8 mouse cellular contexts compared by ENCODE assay signal in the genomic region with DNA sequence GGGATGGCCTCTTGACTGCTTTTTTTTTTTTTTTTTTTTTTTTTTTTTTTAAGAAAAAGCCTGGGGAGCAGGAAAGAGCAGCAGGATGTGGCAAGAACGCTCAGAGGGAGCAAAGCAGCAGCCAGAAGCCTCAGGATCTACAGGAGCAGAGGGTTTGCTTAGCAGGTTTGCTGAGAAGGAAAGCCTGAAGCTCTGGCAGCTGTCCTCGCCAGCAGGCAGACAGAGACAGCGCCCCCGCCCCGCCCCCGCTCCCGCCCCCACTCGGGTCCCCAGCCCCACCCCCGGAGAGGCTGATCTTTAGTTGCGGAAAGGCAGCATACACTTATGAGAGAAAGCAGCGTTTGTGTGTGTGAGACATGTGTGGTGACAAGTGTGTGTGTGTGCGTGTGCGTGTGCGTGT. TPM values are rescaled to one million over a fixed set of nuclear protein-coding genes. Genes with fewer than 3 reads are reported as not detected.
DNase-seq lines count a peak whose midpoint lies in the region; ATAC-seq and TF ChIP-seq lines count a peak whose summit lies in the region.

No protein-coding gene starts in this region.

- no peaks in the 10 kb centered on the region for H3K4me1 ChIP-seq in lung, embryonic 16.5 days (replicated peaks; ENCODE audit: control insufficient read depth, insufficient read depth, low read length)
- H3K4me1 ChIP-seq in lung, adult 2 months (ENCODE audit: control insufficient read depth, insufficient read depth, low read length): no peaks in the 10 kb centered on the region; the same call in 1 of the 2 replicates
- H3K4me1 ChIP-seq in intestine, postnatal 0 days (replicated peaks; ENCODE audit: control insufficient read depth, insufficient read depth, low read length): no peaks in the 10 kb centered on the region
- H3K4me1 ChIP-seq in neural tube, embryonic 15.5 days: peaks cover 7% of the 10 kb centered on the region; the same call in 1 of the 2 replicates

- no peaks in the 10 kb centered on the region for H3K27me3 ChIP-seq in lung, embryonic 16.5 days (ENCODE audit: control insufficient read depth, insufficient read depth, low read depth, low read length)
- H3K27me3 ChIP-seq in intestine, postnatal 0 days (replicated peaks; ENCODE audit: control insufficient read depth, insufficient read depth, low read length): no peaks in the 10 kb centered on the region
- H3K27me3 ChIP-seq in neural tube, embryonic 15.5 days (replicated peaks): no peaks in the 10 kb centered on the region

- no peaks in the 10 kb centered on the region for H3K36me3 ChIP-seq in lung, embryonic 16.5 days (ENCODE audit: control insufficient read depth, insufficient read depth, low read length)
- H3K36me3 ChIP-seq in intestine, postnatal 0 days (ENCODE audit: control insufficient read depth, insufficient read depth): no peaks in the 10 kb centered on the region
- no peaks in the 10 kb centered on the region for H3K36me3 ChIP-seq in neural tube, embryonic 15.5 days

- peak; percentile 43 for DNase-seq in adrenal gland, postnatal 10 days
- no peak for DNase-seq in adrenal gland, adult 8-10 months
- DNase-seq in lung, adult 2 months: no peak
- DNase-seq in MN1 (ENCODE audit: low spot score): no peak
- no peak for DNase-seq in spleen, adult 12 weeks (ENCODE audit: low spot score)

- no peak overlapping the region for H3K9ac ChIP-seq in lung, embryonic 16.5 days (ENCODE audit: low read length)
- no peak overlapping the region for H3K9ac ChIP-seq in intestine, postnatal 0 days (ENCODE audit: low read depth, low read length)
- no peak overlapping the region for H3K9ac ChIP-seq in neural tube, embryonic 15.5 days (replicated peaks)

- ATAC-seq in lung, embryonic 16.5 days (ENCODE audit: low read depth): peak; percentile 47; the same call in 1 of the 2 replicates
- no peak for ATAC-seq in intestine, postnatal 0 days
- ATAC-seq in neural tube, embryonic 15.5 days (ENCODE audit: low FRiP score): no peak

- no peaks in the 10 kb centered on the region for H3K9me3 ChIP-seq in lung, embryonic 16.5 days (ENCODE audit: control insufficient read depth, low read length)
- no peaks in the 10 kb centered on the region for H3K9me3 ChIP-seq in intestine, postnatal 0 days (ENCODE audit: control insufficient read depth)
- H3K9me3 ChIP-seq in neural tube, embryonic 15.5 days (replicated peaks): no peaks in the 10 kb centered on the region

- 15% methylated on average over 14 of the region's 14 CpGs for WGBS in lung, embryonic 16.5 days
- 14% methylated on average over 14 of the region's 14 CpGs for WGBS in lung, adult 2 months
- WGBS in intestine, postnatal 0 days: 13% methylated on average over 14 of the region's 14 CpGs
- 24% methylated on average over 13 of the region's 14 CpGs for WGBS in neural tube, embryonic 15.5 days

- no peak for TF ChIP-seq CTCF in lung, adult 2 months (IDR thresholded peaks at IDR 0.05; ENCODE audit: insufficient read depth, low read length)
- no peak for TF ChIP-seq CTCF in intestine, postnatal 0 days (IDR thresholded peaks at IDR 0.05; ENCODE audit: low read depth)

- TF ChIP-seq POLR2A in lung, adult 2 months (IDR thresholded peaks at IDR 0.05; ENCODE audit: borderline replicate concordance, extremely low read depth, low read depth, low read length): no peak

- peak overlapping the region; percentile 23; the same call in 1 of the 2 replicates for H3K4me3 ChIP-seq in lung, embryonic 16.5 days (ENCODE audit: low read length)
- H3K4me3 ChIP-seq in lung, adult 2 months (replicated peaks; ENCODE audit: extremely low read depth, low read depth, low read length): no peak overlapping the region
- H3K4me3 ChIP-seq in intestine, postnatal 0 days (ENCODE audit: low read depth, low read length): no peak overlapping the region
- no peak overlapping the region; the same call in 1 of the 2 replicates for H3K4me3 ChIP-seq in neural tube, embryonic 15.5 days (replicated peaks)

- no peak overlapping the region for H3K27ac ChIP-seq in lung, embryonic 16.5 days (ENCODE audit: low read length)
- no peak overlapping the region for H3K27ac ChIP-seq in intestine, postnatal 0 days (ENCODE audit: low read depth, low read length)
- no peak overlapping the region for H3K27ac ChIP-seq in neural tube, embryonic 15.5 days (replicated peaks)

- peak overlapping the region; percentile 52 for H3K4me2 ChIP-seq in lung, embryonic 16.5 days (ENCODE audit: low read depth, low read length)
- peak overlapping the region; percentile 54 for H3K4me2 ChIP-seq in intestine, postnatal 0 days (replicated peaks; ENCODE audit: low read depth)
- H3K4me2 ChIP-seq in neural tube, embryonic 15.5 days: peak overlapping the region; percentile 42

RNA-seq across cellular contexts. Expression of a gene that starts 19.7 kb away (rescaled TPM):
- 10 to 100 TPM; 15.3 to 21.4 TPM for total RNA-seq in adrenal gland, postnatal 10 days (2021)
- total RNA-seq in adrenal gland, adult 8-10 months (2022): 10 to 100 TPM; 21.4 to 45.0 (median 27.9) TPM
- polyA plus RNA-seq in lung, embryonic 16.5 days (2015; fragmentation: Nextera tagmentation; extraction: Ambion mirVana): 38.2 and 44.6 TPM in 2 replicates
- polyA plus RNA-seq in lung, adult 2 months (2012; rRNA removed): 4.1 and 5.5 TPM in 2 replicates
- 24.3 and 26.1 TPM in 2 replicates for polyA plus RNA-seq in intestine, postnatal 0 days (2015; fragmentation: Nextera tagmentation; extraction: Ambion mirVana)
- 37.4 and 37.6 TPM in 2 replicates for polyA plus RNA-seq in neural tube, embryonic 15.5 days (2015; fragmentation: Nextera tagmentation; extraction: Ambion mirVana)

RNA-seq across cellular contexts. Expression of a gene that starts 40.0 kb away (rescaled TPM):
- 10 to 100 TPM; 47.9 to 54.3 TPM for total RNA-seq in adrenal gland, postnatal 10 days (2021)
- 100 to 1,000 TPM in 2 of 4 experiments, 10 to 100 TPM in 2; 68.2 to 344 (median 173) TPM for total RNA-seq in adrenal gland, adult 8-10 months (2022)
- 13.8 and 15.5 TPM in 2 replicates for polyA plus RNA-seq in lung, embryonic 16.5 days (2015; fragmentation: Nextera tagmentation; extraction: Ambion mirVana)
- 9.6 and 16.4 TPM in 2 replicates for polyA plus RNA-seq in lung, adult 2 months (2012; rRNA removed)
- 3.5 and 3.6 TPM in 2 replicates for polyA plus RNA-seq in intestine, postnatal 0 days (2015; fragmentation: Nextera tagmentation; extraction: Ambion mirVana)
- 51.2 and 60.2 TPM in 2 replicates for polyA plus RNA-seq in neural tube, embryonic 15.5 days (2015; fragmentation: Nextera tagmentation; extraction: Ambion mirVana)
